Mouse (Mus musculus) liver, embryonic 14.5 days (tissue): Measurements from ENCODE around the gene Shkbp1. TPM values are rescaled to one million over a fixed set of nuclear protein-coding genes. Genes with fewer than 3 reads are reported as not detected.

Source experiments
- ATAC-seq: fragments of 200-750 bp; cut with Nextera tagmentation; 2 replicates; pipeline ENCODE4 v1.8.0; 2017; ENCODE audit warnings: moderate number of reproducible peaks, mild to moderate bottlenecking, moderate library complexity; ENCODE audit not compliant: insufficient read depth
- DNase-seq, 3 experiments: peaks; one replicate each; pipeline ENCODE4 v3.0.0-alpha.2; 2012 to 2013; ENCODE audit warnings: low read depth in 3 of 3, low spot score in 3 of 3
- H3K27ac ChIP-seq: fragments of 300-500 bp; sonication (generic); 2 replicates; pipeline ENCODE4 v1.5.1; 2014; ENCODE audit warnings: moderate library complexity, mild to moderate bottlenecking, control low read depth, inconsistent platforms
- H3K27me3 ChIP-seq: fragments of 300-500 bp; sonication (generic); 2 replicates; pipeline ENCODE4 v1.6.1; 2014; ENCODE audit warnings: mild to moderate bottlenecking, low read length, moderate library complexity; ENCODE audit not compliant: control insufficient read depth, insufficient read depth
- H3K36me3 ChIP-seq: fragments of 300-500 bp; sonication (generic); replicated peaks from 2 replicates; pipeline ENCODE4 v1.6.1; 2014; ENCODE audit warnings: low read depth; ENCODE audit not compliant: control insufficient read depth, insufficient read depth
- H3K4me1 ChIP-seq, 2 experiments: fragments of 200-500 bp in 1 of 2; fragments of 300-500 bp in 1 of 2; sonication (generic) in 1 of 2; replicated peaks; 2 replicates each; pipeline ENCODE4 v1.6.1; 2012 to 2014; ENCODE audit warnings: antibody characterized with exemption in 1 of 2, inconsistent platforms in 1 of 2, low read length in 1 of 2; ENCODE audit not compliant: control insufficient read depth in 2 of 2, insufficient read depth in 2 of 2
- H3K4me2 ChIP-seq: fragments of 300-500 bp; sonication (generic); 2 replicates; pipeline ENCODE4 v1.6.1; 2014; ENCODE audit warnings: low read depth, mild to moderate bottlenecking, control low read depth, moderate library complexity
- H3K4me3 ChIP-seq, 2 experiments: fragments of 200-500 bp in 1 of 2; fragments of 300-500 bp in 1 of 2; sonication (generic) in 1 of 2; 2 replicates each; pipeline ENCODE4 v1.5.1; 2012 to 2014; ENCODE audit warnings: low read depth in 2 of 2, low read length in 2 of 2, mild to moderate bottlenecking in 2 of 2, control low read depth in 1 of 2, inconsistent platforms in 1 of 2, moderate library complexity in 1 of 2; ENCODE audit not compliant: insufficient read depth in 1 of 2
- H3K9ac ChIP-seq: fragments of 300-500 bp; sonication (generic); replicated peaks from 2 replicates; pipeline ENCODE4 v1.6.1; 2014; ENCODE audit warnings: mild to moderate bottlenecking, control low read depth, moderate library complexity
- H3K9me3 ChIP-seq: fragments of 300-500 bp; sonication (generic); 2 replicates; pipeline ENCODE4 v1.6.1; 2016; ENCODE audit warnings: low read length, mixed read lengths; ENCODE audit not compliant: control insufficient read depth
- CTCF ChIP-seq: IDR thresholded peaks from 2 replicates; pipeline ENCODE4 v1.5.1; 2016; ENCODE audit warnings: antibody characterized with exemption, low read depth, control low read depth
- EP300 ChIP-seq: IDR thresholded peaks from 2 replicates; pipeline ENCODE4 v1.6.1; 2016; ENCODE audit warnings: antibody characterized with exemption, low read depth
- WGBS: fragments of 180-500 bp; shearing (Covaris S2); extraction: QIAGEN DNeasy Blood & Tissue Kit; methylation state at CpG from one replicate; pipeline ENCODE4 v1.1.7; 2014; ENCODE audit not compliant: insufficient replicate concordance; 5-methylcytosine and 5-hydroxymethylcytosine counted together
- polyA plus RNA-seq, 2 experiments: library from polyadenylated mRNA; depleted of rRNA in 1 of 2; stranded (reverse) in 1 of 2; unstranded in 1 of 2; fragments of >200 nt; fragmentation: Nextera tagmentation in 1 of 2; extraction: Ambion mirVana in 1 of 2; gene quantifications; 2 replicates each; pipeline versions ENCODE4 v1.2.1 to v1.2.3; 2012 to 2014

Gene Shkbp1
- polyA plus RNA-seq, 2 experiments, result 11.8 to 19.1 TPM

GRCm38 (mm10) chr7:27335011-27335720, 20.7 kb downstream of the Shkbp1 start:
- Histone ChIP-seq H3K4me1 (peaks cover 0 to 6% of the 10 kb centered on the region in 2 experiments; a peak in 1 of 4 replicates), H3K27me3 (peaks cover 96% of the 10 kb centered on the region), H3K9ac (no peak overlapping the region), H3K36me3 (no peaks in the 10 kb centered on the region), H3K27ac (no peak overlapping the region), H3K4me3 (no peak overlapping the region), H3K9me3 (no peaks in the 10 kb centered on the region), H3K4me2 (no peak overlapping the region)
- ATAC-seq, result no peak
- TF ChIP-seq EP300 (no peak), CTCF (no peak)
- 49% methylated on average over 15 of the region's 15 CpGs for WGBS
- no peak for DNase-seq

DNA sequence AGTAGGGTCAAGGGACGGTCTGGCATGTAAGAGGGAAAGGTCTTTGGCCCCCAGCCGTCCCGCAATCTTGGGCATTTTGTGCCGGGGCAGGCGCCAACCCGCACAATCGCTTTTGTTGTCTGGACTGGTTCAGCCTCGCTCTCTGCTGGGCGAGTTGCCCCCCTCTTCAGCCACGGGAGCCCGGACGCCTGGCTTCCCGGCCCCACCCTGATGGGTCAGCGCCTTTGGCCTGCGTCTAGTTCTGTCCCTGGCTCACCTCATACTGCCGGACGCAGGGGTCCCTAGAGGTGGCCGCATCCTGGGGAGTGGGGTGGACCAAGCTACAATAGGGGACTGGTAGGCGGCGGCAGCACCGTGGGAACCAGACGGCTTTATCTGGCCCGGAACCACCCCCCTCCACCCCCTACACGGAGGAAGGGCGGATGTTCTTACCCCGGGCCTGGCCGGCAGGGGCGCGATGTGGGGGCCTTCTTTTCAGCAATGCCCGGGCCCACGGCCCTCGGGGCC, 21.4 kb downstream of the Shkbp1 start:
- peaks cover 0 to 10% of the 10 kb centered on the region in 2 experiments; a peak in 1 of 4 replicates for H3K4me1 ChIP-seq
- TF ChIP-seq EP300, result no peak
- no peak for TF ChIP-seq CTCF
- WGBS, result 2% methylated on average over 32 of the region's 32 CpGs
- ATAC-seq (no peak), DNase-seq (no peak)
- no peak overlapping the region for H3K4me2 ChIP-seq
- no peak overlapping the region for H3K4me3 ChIP-seq
- H3K9me3 ChIP-seq, result no peaks in the 10 kb centered on the region
- peaks cover 100% of the 10 kb centered on the region for H3K27me3 ChIP-seq
- no peaks in the 10 kb centered on the region for H3K36me3 ChIP-seq
- H3K9ac ChIP-seq, result no peak overlapping the region
- H3K27ac ChIP-seq, result no peak overlapping the region

GRCm38 (mm10) chr7:27333316-27333941, 22.4 kb downstream of the Shkbp1 start:
- TF ChIP-seq CTCF (no peak), EP300 (no peak)
- ATAC-seq, result no peak
- DNase-seq, result no peak
- no peaks in the 10 kb centered on the region for H3K36me3 ChIP-seq
- H3K4me2 ChIP-seq, result peak overlapping the region; percentile 43
- H3K27me3 ChIP-seq, result peaks cover 99% of the 10 kb centered on the region
- peaks cover 0 to 10% of the 10 kb centered on the region in 2 experiments; a peak in 1 of 4 replicates for H3K4me1 ChIP-seq
- no peaks in the 10 kb centered on the region for H3K9me3 ChIP-seq
- H3K4me3 ChIP-seq, result peak overlapping the region in 1 of 2 experiments; percentile 35; a peak in 2 of 4 replicates
- no peak overlapping the region for H3K27ac ChIP-seq
- 1% methylated on average over 54 of the region's 77 CpGs for WGBS
- no peak overlapping the region for H3K9ac ChIP-seq

- H3K36me3 ChIP-seq, result no peaks in the 10 kb centered on the region
- peaks cover 0 to 10% of the 10 kb centered on the region in 2 experiments; a peak in 1 of 4 replicates for H3K4me1 ChIP-seq
- H3K4me2 ChIP-seq, result peak overlapping the region; percentile 43
- H3K9me3 ChIP-seq, result no peaks in the 10 kb centered on the region
- no peak overlapping the region for H3K9ac ChIP-seq
- 3% methylated on average over 31 of the region's 39 CpGs for WGBS
- peak overlapping the region in 1 of 2 experiments; percentile 35; a peak in 2 of 4 replicates for H3K4me3 ChIP-seq
- TF ChIP-seq EP300 (no peak), CTCF (peak; percentile 91)
- DNase-seq (peak; percentile 52 to 62 (median 59)), ATAC-seq (no peak)
- H3K27me3 ChIP-seq, result peaks cover 97% of the 10 kb centered on the region
- H3K27ac ChIP-seq, result no peak overlapping the region
These were observed 23.2 kb downstream of the Shkbp1 start for GRCm38 (mm10) chr7:27332353-27333199.
